Mouse (Mus musculus) heart, postnatal 14 days (tissue): ENCODE measurements around the gene Col15a1. TPM values are rescaled to one million over a fixed set of nuclear protein-coding genes. Genes with fewer than 3 reads are reported as not detected.

Experiments used
- DNase-seq, 2 experiments: peaks; one replicate each; pipeline ENCODE4 v3.0.0; 2021 to 2022
- intact Hi-C: fragments of 180-260 bp; cut with DNase I; formaldehyde crosslinking; loops from one replicate; pipeline ENCODE4 v1.15.1; 2025
- total RNA-seq, 2 experiments: library from RNA; stranded (reverse); gene quantifications; 2 replicates each; pipeline ENCODE4 v1.2.3; 2021

The Col15a1 gene
- total RNA-seq, 2 experiments from 2014 or later: 237 to 250 TPM

DNA sequence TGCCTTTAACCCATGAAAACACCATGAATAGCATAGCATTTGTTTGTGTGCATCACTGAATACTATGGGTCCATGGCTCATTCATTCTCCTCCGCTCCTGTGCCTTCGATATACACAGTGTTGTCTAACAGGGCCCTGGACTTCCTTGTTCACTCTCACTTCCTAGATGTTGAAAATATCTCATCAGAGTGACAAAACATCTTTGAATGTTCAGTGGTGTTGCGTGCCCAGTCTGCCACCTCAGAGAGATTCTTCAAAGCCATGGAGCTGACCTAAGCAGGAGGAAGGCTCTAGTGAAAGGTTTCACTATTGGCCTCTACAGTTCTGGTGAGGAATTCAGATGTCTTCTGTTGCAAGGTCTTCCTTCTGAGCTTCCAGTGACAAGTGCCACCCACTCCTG is 125.6 kb downstream of the Col15a1 start:
- intact Hi-C loops: no loop called here
- no peak for DNase-seq

- DNase-seq: no peak
- intact Hi-C loops: no loop called here
These were observed 129.1 kb downstream of the Col15a1 start for GRCm38 (mm10) chr4:47336941-47337600.

GRCm38 (mm10) chr4:47342632-47343031 is 134.7 kb downstream of the Col15a1 start:
- no peak for DNase-seq
- intact Hi-C loops: no loop called here

GRCm38 (mm10) chr4:47347022-47347421 is 139.1 kb downstream of the Col15a1 start:
- intact Hi-C loops: no loop called here
- DNase-seq: no peak

DNA sequence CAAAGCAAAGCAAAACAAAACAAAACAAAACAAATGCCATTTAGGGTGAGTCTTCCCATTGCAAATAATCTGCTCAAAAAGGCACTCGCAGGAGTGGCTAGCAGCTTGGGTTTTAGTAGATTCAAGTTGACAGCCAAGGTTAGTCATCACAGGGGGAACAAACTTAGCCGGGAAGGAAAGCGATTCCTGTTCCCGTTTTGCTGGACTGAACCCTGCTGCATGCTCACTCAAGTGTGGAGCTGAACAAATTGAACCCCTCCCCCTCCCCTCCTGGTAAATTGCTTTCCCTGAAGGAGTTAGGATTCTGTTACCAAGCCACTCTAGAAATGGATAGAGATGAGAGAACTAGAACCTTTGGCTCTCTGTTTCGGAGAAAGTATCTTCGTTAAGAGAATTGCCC is 141.8 kb downstream of the Col15a1 start:
- intact Hi-C loops: loop anchor here (5.0 kb wide), 2 partner anchors 48 to 97 kb away; no protein-coding TSS in a partner anchor
- no peak for DNase-seq

DNA sequence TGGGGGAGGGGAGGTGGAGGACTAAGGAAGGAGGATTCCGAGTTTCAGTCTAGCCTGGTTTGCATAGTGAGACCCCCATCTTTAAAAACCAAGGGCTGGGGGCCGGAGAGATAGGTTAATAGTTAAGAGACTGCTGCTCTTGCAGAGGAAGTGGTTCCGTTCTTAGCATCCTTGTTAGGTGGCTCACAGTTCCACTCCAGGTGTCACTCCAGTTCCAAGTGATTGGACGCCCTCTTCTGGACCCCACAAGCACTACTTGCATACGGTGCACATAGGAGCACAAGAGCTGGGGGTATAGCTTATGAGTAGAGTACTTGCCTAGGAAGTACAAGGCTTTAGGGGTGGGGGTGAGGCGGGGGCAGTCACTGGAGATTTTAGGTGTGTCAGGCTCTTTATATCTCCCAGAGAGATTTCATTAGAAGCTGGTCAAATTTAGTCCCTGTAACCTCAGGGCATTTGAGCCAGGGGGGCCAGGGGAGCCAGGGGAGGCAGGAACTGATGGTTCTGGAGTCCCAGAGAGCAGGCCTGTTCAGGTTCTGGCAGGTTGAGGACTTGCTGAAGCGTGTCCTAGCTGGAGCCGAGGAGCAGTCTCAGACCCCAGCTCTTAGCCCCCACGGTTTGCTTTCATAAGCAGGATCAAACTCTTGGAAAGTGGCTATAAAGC is 143.6 kb downstream of the Col15a1 start:
- intact Hi-C loops: loop anchor here (5.0 kb wide), 2 partner anchors 46 to 99 kb away; no protein-coding TSS in a partner anchor
- peak in 1 of 2 experiments; percentile 28 for DNase-seq

- peak; percentile 50 to 59 for DNase-seq
- intact Hi-C loops: loop anchor here (5.0 kb wide), 2 partner anchors 45 to 100 kb away; no protein-coding TSS in a partner anchor
These were observed 144.2 kb downstream of the Col15a1 start for GRCm38 (mm10) chr4:47352061-47352661.

GRCm38 (mm10) chr4:47352803-47353388 is 144.9 kb downstream of the Col15a1 start, which contains the start of gene Tgfbr1:
Tgfbr1 (plus strand) TSS chr4:47353222.
- intact Hi-C loops: loop anchor here (5.0 kb wide), 2 partner anchors 44 to 101 kb away; no protein-coding TSS in a partner anchor

GRCm38 (mm10) chr4:47353416-47354111 is 145.6 kb downstream of the Col15a1 start:
- intact Hi-C loops: loop anchor here (5.0 kb wide), 2 partner anchors 44 to 101 kb away; no protein-coding TSS in a partner anchor
- peak; percentile 76 to 85 for DNase-seq

More at GRCm38 (mm10) chr4:47352803-47353388, 144.9 kb downstream of the Col15a1 start, which contains the start of gene Tgfbr1:
- peak; percentile 99 to 100 for DNase-seq

- no peak for DNase-seq
- intact Hi-C loops: loop anchor here (5.0 kb wide), 2 partner anchors 43 to 102 kb away; no protein-coding TSS in a partner anchor
These were observed 146.3 kb downstream of the Col15a1 start for GRCm38 (mm10) chr4:47354304-47354703.

DNA sequence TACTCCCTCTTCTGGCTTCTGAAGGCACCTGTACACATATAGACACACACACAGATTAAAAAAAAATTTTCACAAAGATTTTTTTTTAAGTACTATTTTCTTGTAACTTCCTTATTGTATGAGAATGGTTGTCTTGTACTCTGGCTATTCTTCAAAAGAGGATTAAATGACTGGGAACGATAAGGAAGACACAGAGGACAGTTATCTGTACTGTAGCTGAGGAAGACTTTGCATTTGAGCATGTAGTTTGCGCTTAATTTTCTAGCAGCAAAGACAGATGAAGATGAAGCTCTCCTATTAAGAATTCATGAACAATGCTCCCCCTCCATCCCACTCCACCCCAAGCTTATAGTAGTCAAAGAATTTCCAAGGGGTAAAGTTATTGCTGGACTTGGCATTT is 154.7 kb downstream of the Col15a1 start:
- intact Hi-C loops: no loop called here
- DNase-seq: no peak

Other genes starting within 250 kb of the Col15a1 start
- gene Gabbr2, start 216.3 kb upstream of the Col15a1 start, total RNA-seq: under 1 TPM in 1 of 2 experiments, not detected in 1; 0.05 TPM
- 1 to 10 TPM; 3.9 to 4.0 TPM for gene Anks6, start 150.7 kb upstream of the Col15a1 start, total RNA-seq
- gene Galnt12, start 116.3 kb upstream of the Col15a1 start, total RNA-seq: under 1 TPM; 0.57 to 0.73 TPM
- gene Tgfbr1, start 145.1 kb downstream of the Col15a1 start, total RNA-seq: 10 to 100 TPM; 18.2 to 19.5 TPM